In the genomic region with DNA sequence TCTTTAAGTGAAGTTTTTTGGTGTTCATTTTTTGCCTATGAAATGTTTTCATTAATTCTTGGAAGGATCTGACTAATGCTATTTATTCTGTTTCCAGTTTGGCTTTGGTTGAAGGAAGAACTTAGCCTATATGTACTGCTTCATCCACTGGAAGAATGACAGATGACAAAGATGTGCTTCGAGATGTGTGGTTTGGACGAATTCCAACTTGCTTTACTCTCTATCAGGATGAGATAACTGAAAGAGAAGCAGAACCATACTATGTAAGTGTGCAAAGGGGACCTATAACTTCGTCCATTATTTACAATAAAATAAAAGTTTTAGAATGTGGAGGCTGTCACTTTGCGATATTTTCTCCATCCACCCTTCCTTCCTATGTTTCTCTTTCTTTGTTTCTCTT, we compare ENCODE assay signal across 16 mouse cellular contexts.
"Had no signal": no experiment of that assay in that cellular context is flagged by ENCODE, and none has a peak within 500 bp of the region (broad histone marks: within the 10 kb centered on the region; RNA-seq: fewer than 3 reads in every experiment).

No protein-coding gene starts in this region.

- H3K9ac ChIP-seq: neural tube, embryonic 12.5 days; neural tube, embryonic 13.5 days; neural tube, embryonic 15.5 days; stomach, embryonic 15.5 days had no signal

- H3K9me3 ChIP-seq: neural tube, embryonic 12.5 days; neural tube, embryonic 13.5 days; neural tube, embryonic 15.5 days; stomach, embryonic 15.5 days had no signal

- H3K4me1 ChIP-seq: neural tube, embryonic 12.5 days; neural tube, embryonic 13.5 days; neural tube, embryonic 15.5 days; stomach, embryonic 15.5 days had no signal

- H3K4me2 ChIP-seq: neural tube, embryonic 12.5 days; neural tube, embryonic 13.5 days; neural tube, embryonic 15.5 days; stomach, embryonic 15.5 days had no signal

- H3K27me3 ChIP-seq: neural tube, embryonic 12.5 days; neural tube, embryonic 13.5 days; neural tube, embryonic 15.5 days; stomach, embryonic 15.5 days had no signal

- H3K27ac ChIP-seq: neural tube, embryonic 12.5 days; neural tube, embryonic 13.5 days; neural tube, embryonic 15.5 days; stomach, embryonic 15.5 days; stomach, postnatal 0 days had no signal

- DNase-seq: retina, postnatal 1 day; right cerebral cortex, adult 18-20 months; right cerebral cortex, postnatal 14 days; right cerebral cortex, postnatal 25 days; right cerebral cortex, postnatal 4 days; spleen, adult 18-20 months; thymus, adult 18-20 months; thymus, postnatal 14 days; thymus, postnatal 25 days; thymus, postnatal 36 days; thymus, postnatal 4 days had no signal

- H3K4me3 ChIP-seq: neural tube, embryonic 12.5 days; neural tube, embryonic 13.5 days; neural tube, embryonic 15.5 days; stomach, embryonic 15.5 days had no signal
